Mouse (Mus musculus) ES-E14 (cell line): ENCODE data around the gene Otub2.

Source experiments
- CHD2 ChIP-seq: IDR thresholded peaks from 2 replicates; pipeline ENCODE4 v1.6.1; 2014; ENCODE audit warnings: mild to moderate bottlenecking, low read depth, low read length, inconsistent platforms
- HCFC1 ChIP-seq: IDR thresholded peaks from 2 replicates; pipeline ENCODE4 v1.6.1; 2012; ENCODE audit warnings: low read length, inconsistent platforms, borderline replicate concordance; ENCODE audit not compliant: insufficient read depth

GRCm38 (mm10) chr12:103395486-103396275 lies 7.2 kb downstream of the Otub2 start:
- TF ChIP-seq CHD2 (no peak), HCFC1 (no peak)
